Mouse (Mus musculus): ENCODE measurements around the gene Usp37. TPM values are rescaled to one million over a fixed set of nuclear protein-coding genes. Genes with fewer than 3 reads are reported as not detected.
"Not testable (repeated sequence)": the region's sequence is repeated elsewhere in the genome, so short reads cannot be mapped to it uniquely, and the experiment has no call there.

Usp37 gene
- total and polyA plus RNA-seq, 2 experiments from 2014 or later = 8.3 to 9.0 TPM

- WGBS = 90% methylated on average over 7 of the region's 7 CpGs
- Histone ChIP-seq H3K9ac (replicated peaks; ENCODE audit: low read depth, low read length) (no peak overlapping the region), H3K4me3 (ENCODE audit: low read depth, low read length) (no peak overlapping the region), H3K27me3 (ENCODE audit: control insufficient read depth, insufficient read depth, low read length) (no peaks in the 10 kb centered on the region), H3K27ac (ENCODE audit: low read depth) (no peak overlapping the region), H3K4me2 (ENCODE audit: low read depth, low read length) (no peak overlapping the region), H3K9me3 (replicated peaks; ENCODE audit: control insufficient read depth, low read length) (no peaks in the 10 kb centered on the region), H3K36me3 (replicated peaks; ENCODE audit: control insufficient read depth, insufficient read depth, low read length) (peaks cover 82% of the 10 kb centered on the region), H3K4me1 (ENCODE audit: control insufficient read depth, insufficient read depth) (no peaks in the 10 kb centered on the region)
- TF ChIP-seq EP300 (IDR thresholded peaks at IDR 0.05; ENCODE audit: low read depth) = no peak
- TF ChIP-seq CTCF (IDR thresholded peaks at IDR 0.05; ENCODE audit: low read depth) = no peak
- DNase-seq (ENCODE audit: low spot score) = no peak
- ATAC-seq (ENCODE audit: insufficient read depth, low read depth) = no peak
Measured at GRCm38 (mm10) chr1:74528589-74528988, 15.5 kb downstream of the Usp37 start.

DNA sequence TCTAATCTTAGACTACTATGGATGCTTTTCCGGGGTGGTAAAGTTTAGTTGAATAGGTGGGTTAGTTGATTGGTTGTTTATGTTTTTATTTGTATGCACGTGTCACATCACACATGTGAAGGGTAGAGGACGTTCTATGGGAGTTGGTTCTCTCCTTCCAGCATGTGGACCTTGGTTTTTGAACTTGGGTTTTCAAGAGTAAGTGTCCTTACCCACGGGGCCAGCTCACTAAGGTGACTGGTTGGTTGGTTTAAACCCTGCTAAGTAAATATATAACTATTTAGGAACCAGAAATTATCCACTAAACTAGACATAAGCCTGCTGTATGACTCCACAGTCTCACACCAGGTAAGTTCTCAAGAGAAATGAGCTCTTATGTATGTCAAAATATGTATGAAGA is 19.3 kb downstream of the Usp37 start:
- WGBS = 89% methylated on average over 4 of the region's 4 CpGs

DNA sequence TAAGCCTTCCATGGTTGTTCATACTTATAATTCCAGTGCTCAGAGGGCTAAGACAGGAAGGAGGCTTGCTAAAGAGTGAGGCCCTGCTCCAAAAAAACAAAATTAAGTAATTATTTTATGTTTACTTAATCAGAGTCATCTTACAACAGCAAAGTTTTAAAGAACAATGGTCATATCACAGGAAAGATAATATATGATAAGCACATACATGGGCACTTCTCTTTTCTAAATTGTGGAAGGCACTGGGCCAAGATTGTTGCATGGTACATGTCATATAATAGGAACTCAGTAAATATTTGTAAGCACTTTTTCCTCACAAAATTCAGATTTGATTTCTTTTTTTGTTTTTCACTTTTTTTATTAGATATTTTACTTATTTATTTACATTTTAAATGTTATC is 24.2 kb downstream of the Usp37 start:
- no peak for TF ChIP-seq EP300 (IDR thresholded peaks at IDR 0.05; ENCODE audit: low read depth)
- no peak for TF ChIP-seq CTCF (IDR thresholded peaks at IDR 0.05; ENCODE audit: low read depth)
- no peak overlapping the region for H3K9ac ChIP-seq (replicated peaks; ENCODE audit: low read depth, low read length)
- H3K27ac ChIP-seq (ENCODE audit: low read depth) = no peak overlapping the region
- no peaks in the 10 kb centered on the region for H3K27me3 ChIP-seq (ENCODE audit: control insufficient read depth, insufficient read depth, low read length)
- H3K9me3 ChIP-seq (replicated peaks; ENCODE audit: control insufficient read depth, low read length) = no peaks in the 10 kb centered on the region
- H3K4me2 ChIP-seq (ENCODE audit: low read depth, low read length) = no peak overlapping the region
- no peak overlapping the region for H3K4me3 ChIP-seq (ENCODE audit: low read depth, low read length)
- no peak for ATAC-seq (ENCODE audit: insufficient read depth, low read depth)
- H3K4me1 ChIP-seq (ENCODE audit: control insufficient read depth, insufficient read depth) = no peaks in the 10 kb centered on the region
- DNase-seq (ENCODE audit: low spot score) = no peak
- peaks cover 57% of the 10 kb centered on the region for H3K36me3 ChIP-seq (replicated peaks; ENCODE audit: control insufficient read depth, insufficient read depth, low read length)

More for the DNA sequence above, 19.3 kb downstream of the Usp37 start:
- DNase-seq (ENCODE audit: low spot score) (no peak), ATAC-seq (ENCODE audit: insufficient read depth, low read depth) (no peak)
- Histone ChIP-seq H3K4me2 (ENCODE audit: low read depth, low read length) (no peak overlapping the region), H3K9ac (replicated peaks; ENCODE audit: low read depth, low read length) (no peak overlapping the region), H3K4me3 (ENCODE audit: low read depth, low read length) (no peak overlapping the region), H3K27me3 (ENCODE audit: control insufficient read depth, insufficient read depth, low read length) (no peaks in the 10 kb centered on the region), H3K36me3 (replicated peaks; ENCODE audit: control insufficient read depth, insufficient read depth, low read length) (peaks cover 82% of the 10 kb centered on the region), H3K9me3 (replicated peaks; ENCODE audit: control insufficient read depth, low read length) (no peaks in the 10 kb centered on the region), H3K4me1 (ENCODE audit: control insufficient read depth, insufficient read depth) (no peaks in the 10 kb centered on the region), H3K27ac (ENCODE audit: low read depth) (no peak overlapping the region)
- TF ChIP-seq EP300 (IDR thresholded peaks at IDR 0.05; ENCODE audit: low read depth) (no peak), CTCF (IDR thresholded peaks at IDR 0.05; ENCODE audit: low read depth) (no peak)

DNA sequence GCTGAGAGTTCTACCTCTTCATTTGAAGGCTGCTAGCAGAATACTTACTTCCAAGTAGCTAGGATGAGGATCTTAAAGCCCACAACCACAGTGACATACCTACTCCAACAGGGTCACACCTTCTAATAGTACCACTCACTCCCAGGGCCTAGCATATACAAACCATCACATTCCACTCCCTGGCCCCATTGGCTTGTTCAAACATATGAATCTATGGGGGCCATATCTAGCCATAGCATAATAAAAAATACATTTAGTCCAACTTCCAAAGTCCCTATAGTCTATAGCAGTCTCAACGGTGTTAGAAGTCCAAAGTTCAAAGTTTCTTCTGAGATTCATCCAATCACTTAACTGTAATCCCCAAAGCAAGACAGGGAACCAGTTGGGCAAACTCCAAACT is 31.1 kb downstream of the Usp37 start:
- not testable (repeated sequence) for H3K4me2 ChIP-seq (ENCODE audit: low read depth, low read length); H3K36me3 ChIP-seq (replicated peaks; ENCODE audit: control insufficient read depth, insufficient read depth, low read length); ATAC-seq (ENCODE audit: insufficient read depth, low read depth); H3K4me3 ChIP-seq (ENCODE audit: low read depth, low read length); H3K4me1 ChIP-seq (ENCODE audit: control insufficient read depth, insufficient read depth); H3K27me3 ChIP-seq (ENCODE audit: control insufficient read depth, insufficient read depth, low read length); DNase-seq (ENCODE audit: low spot score); H3K27ac ChIP-seq (ENCODE audit: low read depth); H3K9me3 ChIP-seq (replicated peaks; ENCODE audit: control insufficient read depth, low read length); H3K9ac ChIP-seq (replicated peaks; ENCODE audit: low read depth, low read length)
- WGBS = 91% methylated on average over 1 of the region's 1 CpGs

GRCm38 (mm10) chr1:74511306-74511705 is 32.8 kb downstream of the Usp37 start:
- Histone ChIP-seq H3K9me3 (replicated peaks; ENCODE audit: control insufficient read depth, low read length) (no peaks in the 10 kb centered on the region), H3K9ac (replicated peaks; ENCODE audit: low read depth, low read length) (no peak overlapping the region), H3K27ac (ENCODE audit: low read depth) (no peak overlapping the region), H3K36me3 (replicated peaks; ENCODE audit: control insufficient read depth, insufficient read depth, low read length) (no peaks in the 10 kb centered on the region), H3K4me3 (ENCODE audit: low read depth, low read length) (no peak overlapping the region), H3K27me3 (ENCODE audit: control insufficient read depth, insufficient read depth, low read length) (no peaks in the 10 kb centered on the region), H3K4me1 (ENCODE audit: control insufficient read depth, insufficient read depth) (peaks cover 13% of the 10 kb centered on the region; the same call in 1 of the 2 replicates), H3K4me2 (ENCODE audit: low read depth, low read length) (no peak overlapping the region)
- WGBS = 97% methylated on average over 5 of the region's 5 CpGs
- DNase-seq (ENCODE audit: low spot score) = no peak
- ATAC-seq (ENCODE audit: insufficient read depth, low read depth) = no peak
- TF ChIP-seq EP300 (IDR thresholded peaks at IDR 0.05; ENCODE audit: low read depth) (no peak), CTCF (IDR thresholded peaks at IDR 0.05; ENCODE audit: low read depth) (no peak)

DNA sequence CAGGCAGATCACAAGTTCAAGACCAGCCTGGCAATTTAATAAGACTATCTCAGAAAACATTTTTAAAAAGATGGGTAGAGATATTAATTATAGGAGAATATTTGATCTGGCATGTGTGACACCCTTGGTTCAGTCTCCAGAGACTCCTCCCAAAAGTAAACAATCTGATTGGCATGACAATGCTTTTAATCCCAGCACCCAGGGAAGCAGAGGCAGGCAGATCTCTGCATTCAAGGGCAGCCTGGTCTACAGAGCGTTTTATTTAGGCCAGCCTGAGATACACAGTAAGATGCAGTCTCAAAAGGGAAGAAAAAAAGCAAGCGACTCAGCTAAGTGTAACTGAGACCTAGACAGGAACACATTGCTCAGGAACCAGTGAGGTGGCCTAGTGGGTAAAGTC is 36.3 kb downstream of the Usp37 start:
- Histone ChIP-seq H3K4me2 (ENCODE audit: low read depth, low read length) (0 out of 2 replicates have a peak overlapping the region, but pooled peaks have one; percentile 89), H3K9me3 (replicated peaks; ENCODE audit: control insufficient read depth, low read length) (no peaks in the 10 kb centered on the region), H3K9ac (replicated peaks; ENCODE audit: low read depth, low read length) (no peak overlapping the region), H3K27ac (ENCODE audit: low read depth) (no peak overlapping the region), H3K4me3 (ENCODE audit: low read depth, low read length) (no peak overlapping the region), H3K27me3 (ENCODE audit: control insufficient read depth, insufficient read depth, low read length) (no peaks in the 10 kb centered on the region), H3K4me1 (ENCODE audit: control insufficient read depth, insufficient read depth) (peaks cover 19% of the 10 kb centered on the region; the same call in 1 of the 2 replicates), H3K36me3 (replicated peaks; ENCODE audit: control insufficient read depth, insufficient read depth, low read length) (no peaks in the 10 kb centered on the region)
- no peak for DNase-seq (ENCODE audit: low spot score)
- no peak for TF ChIP-seq CTCF (IDR thresholded peaks at IDR 0.05; ENCODE audit: low read depth)
- no peak for TF ChIP-seq EP300 (IDR thresholded peaks at IDR 0.05; ENCODE audit: low read depth)
- no peak for ATAC-seq (ENCODE audit: insufficient read depth, low read depth)
- 85% methylated on average over 2 of the region's 2 CpGs for WGBS
